Comparison of ENCODE assay signal across 22 mouse cellular contexts in the genomic region with DNA sequence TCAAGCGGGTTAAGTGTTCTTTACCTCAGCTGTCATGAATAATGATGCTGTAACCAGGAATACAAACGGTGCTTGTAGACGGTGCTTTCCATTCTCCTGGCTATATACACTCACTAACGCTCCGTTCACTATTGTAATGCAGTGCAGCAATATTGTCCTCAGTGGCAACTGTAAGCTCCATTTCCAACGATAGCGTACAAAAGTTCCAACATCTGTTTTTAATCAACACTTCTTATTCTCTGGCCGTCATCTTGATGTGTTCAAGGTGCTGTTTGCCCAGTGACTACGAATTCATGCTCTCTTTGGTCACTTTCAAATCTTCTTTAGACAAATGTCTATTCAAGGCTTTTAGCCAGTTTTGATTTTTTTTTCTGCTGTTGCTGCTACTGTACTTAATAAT.
DNase-seq lines count a peak whose midpoint lies in the region; ATAC-seq and TF ChIP-seq lines count a peak whose summit lies in the region.
"Had no signal": no experiment of that assay in that cellular context is flagged by ENCODE, and none has a peak within 500 bp of the region (broad histone marks: within the 10 kb centered on the region; RNA-seq: fewer than 3 reads in every experiment).

No protein-coding gene starts in this region.

- H3K9ac ChIP-seq in limb, embryonic 13.5 days: no peak overlapping the region
- no peak overlapping the region for H3K9ac ChIP-seq in kidney, embryonic 16.5 days (replicated peaks; ENCODE audit: low read length)
- H3K9ac ChIP-seq: forebrain, embryonic 15.5 days; heart, embryonic 15.5 days; hindbrain, embryonic 14.5 days had no signal

- peaks cover 9% of the 10 kb centered on the region; the same call in 1 of the 2 replicates for H3K9me3 ChIP-seq in limb, embryonic 13.5 days
- H3K9me3 ChIP-seq in kidney, embryonic 16.5 days (ENCODE audit: low read length): no peaks in the 10 kb centered on the region; the same call in 1 of the 2 replicates
- H3K9me3 ChIP-seq: forebrain, embryonic 15.5 days; heart, embryonic 15.5 days; hindbrain, embryonic 10.5 days had no signal

- peaks cover 7% of the 10 kb centered on the region; the same call in 1 of the 2 replicates for H3K4me1 ChIP-seq in limb, embryonic 13.5 days
- H3K4me1 ChIP-seq in kidney, embryonic 16.5 days (ENCODE audit: insufficient read depth, low read length): no peaks in the 10 kb centered on the region
- H3K4me1 ChIP-seq: forebrain, embryonic 15.5 days; heart, embryonic 15.5 days; hindbrain, embryonic 10.5 days had no signal

- no peaks in the 10 kb centered on the region for H3K36me3 ChIP-seq in limb, embryonic 13.5 days
- no peaks in the 10 kb centered on the region for H3K36me3 ChIP-seq in kidney, embryonic 16.5 days (ENCODE audit: insufficient read depth, low read length)
- H3K36me3 ChIP-seq: forebrain, embryonic 15.5 days; G1E; heart, embryonic 15.5 days; hindbrain, embryonic 10.5 days had no signal

- WGBS in limb, embryonic 13.5 days: 19% methylated on average over 9 of the region's 9 CpGs
- 56% methylated on average over 9 of the region's 9 CpGs for WGBS in kidney, embryonic 16.5 days

- H3K4me3 ChIP-seq in layer of hippocampus, adult 2 months: no peak overlapping the region
- no peak overlapping the region for H3K4me3 ChIP-seq in limb, embryonic 13.5 days
- H3K4me3 ChIP-seq in kidney, embryonic 16.5 days (ENCODE audit: low read length): no peak overlapping the region
- H3K4me3 ChIP-seq: forebrain, embryonic 15.5 days; heart, adult 2 months; heart, embryonic 15.5 days; hindbrain, embryonic 10.5 days had no signal

- ATAC-seq in limb, embryonic 13.5 days (ENCODE audit: low FRiP score, low read depth): peak; percentile 79; the same call in 1 of the 2 replicates
- ATAC-seq in kidney, embryonic 16.5 days (ENCODE audit: low FRiP score, low TSS enrichment): no peak
- ATAC-seq: CD4-positive, CD25-positive, alpha-beta regulatory T cell, adult 4 months; forebrain, embryonic 15.5 days had no signal

- no peaks in the 10 kb centered on the region for H3K27me3 ChIP-seq in limb, embryonic 13.5 days
- H3K27me3 ChIP-seq in kidney, embryonic 16.5 days (ENCODE audit: insufficient read depth, low read length): no peaks in the 10 kb centered on the region
- H3K27me3 ChIP-seq: forebrain, embryonic 15.5 days; heart, embryonic 15.5 days had no signal

- peak overlapping the region; percentile 23; the same call in 1 of the 2 replicates for H3K27ac ChIP-seq in layer of hippocampus, adult 2 months
- no peak overlapping the region for H3K27ac ChIP-seq in limb, embryonic 13.5 days
- no peak overlapping the region for H3K27ac ChIP-seq in kidney, embryonic 16.5 days (ENCODE audit: low read length)
- H3K27ac ChIP-seq: forebrain, embryonic 15.5 days; heart, adult 2 months; heart, embryonic 15.5 days; hindbrain, embryonic 10.5 days; hindbrain, embryonic 14.5 days had no signal

- H3K4me2 ChIP-seq in limb, embryonic 13.5 days (replicated peaks): peak overlapping the region; percentile 10; the same call in 1 of the 2 replicates
- no peak overlapping the region for H3K4me2 ChIP-seq in kidney, embryonic 16.5 days (replicated peaks; ENCODE audit: low read depth, low read length)
- H3K4me2 ChIP-seq: forebrain, embryonic 15.5 days; heart, embryonic 11.5 days; heart, embryonic 15.5 days; hindbrain, embryonic 14.5 days had no signal

- peak; percentile 41 for DNase-seq in embryo, embryonic 10 days (ENCODE audit: low spot score)
- DNase-seq in embryo, embryonic 9.5 days (ENCODE audit: extremely low spot score): no peak
- no peak for DNase-seq in layer of hippocampus, adult 2 months (ENCODE audit: low spot score in 2 of 2)
- no peak for DNase-seq in layer of hippocampus, postnatal 36 days
- peak; percentile 24 for DNase-seq in hindlimb bud, embryonic 11.5 days (ENCODE audit: extremely low spot score, low read depth, low spot score)
- DNase-seq in urinary bladder, adult 18-20 months (ENCODE audit: low spot score in 2 of 2): no peak
- DNase-seq: adrenal gland, postnatal 10 days; B cell, adult 2 months; cerebellum, adult 11 months; cerebellum, adult 8-10 months; cerebellum, postnatal 25 days; gastrocnemius, postnatal 10 days; heart, adult 2 months had no signal

- TF ChIP-seq CTCF in layer of hippocampus, adult 2 months (conservative IDR thresholded peaks at IDR 0.05): no peak

Comparison
In these comparisons a context has a peak if more than half of its experiments do, and no peak if none do; other contexts are left out.
1. DNase-seq: peak in embryo, embryonic 10 days (single experiment) and hindlimb bud, embryonic 11.5 days (single experiment); none in embryo, embryonic 9.5 days (single experiment), layer of hippocampus, adult 2 months (0 of 2), layer of hippocampus, postnatal 36 days (0 of 2) and urinary bladder, adult 18-20 months (0 of 2).